Mouse (Mus musculus): ENCODE measurements at regions not wholly inside any gene's neighbourhood (a gene's known extent, or its start where the extent isn't known, plus 50 kb on each side); places are given as distances from the start of the nearest gene placed in this dataset.

GRCm38 (mm10) chr15:7642075-7642474 is 168.6 kb upstream of the Gdnf start:
- TF ChIP-seq POLR2A (IDR thresholded peaks at IDR 0.05; ENCODE audit: insufficient read depth, low read depth, low read length), result no peak
- no peak for TF ChIP-seq CTCF (IDR thresholded peaks at IDR 0.05; ENCODE audit: insufficient read depth, low read depth, low read length)
- WGBS, result 48% methylated on average over 2 of the region's 2 CpGs
- Histone ChIP-seq H3K27ac (ENCODE audit: insufficient read depth, low read depth, low read length) (no peak overlapping the region), H3K4me3 (ENCODE audit: insufficient read depth, low read depth, low read length) (no peak overlapping the region), H3K4me1 (ENCODE audit: control insufficient read depth, insufficient read depth, low read length) (no peaks in the 10 kb centered on the region)

- Histone ChIP-seq H3K27ac (ENCODE audit: insufficient read depth, low read depth, low read length) (no peak overlapping the region), H3K4me1 (ENCODE audit: control insufficient read depth, insufficient read depth, low read length) (peaks cover 2% of the 10 kb centered on the region; the same call in 1 of the 2 replicates), H3K4me3 (ENCODE audit: insufficient read depth, low read depth, low read length) (no peak overlapping the region)
- TF ChIP-seq POLR2A (IDR thresholded peaks at IDR 0.05; ENCODE audit: insufficient read depth, low read depth, low read length) (no peak), CTCF (IDR thresholded peaks at IDR 0.05; ENCODE audit: insufficient read depth, low read depth, low read length) (no peak)
- WGBS, result 11% methylated on average over 3 of the region's 3 CpGs
Measured at GRCm38 (mm10) chr15:7650705-7651104, 159.9 kb upstream of the Gdnf start.

- H3K4me1 ChIP-seq (ENCODE audit: control insufficient read depth, insufficient read depth, low read length), result no peaks in the 10 kb centered on the region
- TF ChIP-seq CTCF (IDR thresholded peaks at IDR 0.05; ENCODE audit: insufficient read depth, low read depth, low read length) (no peak), POLR2A (IDR thresholded peaks at IDR 0.05; ENCODE audit: insufficient read depth, low read depth, low read length) (no peak)
- H3K27ac ChIP-seq (ENCODE audit: insufficient read depth, low read depth, low read length), result no peak overlapping the region
- no peak overlapping the region for H3K4me3 ChIP-seq (ENCODE audit: insufficient read depth, low read depth, low read length)
- WGBS, result 53% methylated on average over 2 of the region's 2 CpGs
Measured at GRCm38 (mm10) chr15:7663888-7664287, 146.8 kb upstream of the Gdnf start.

- Histone ChIP-seq H3K4me3 (ENCODE audit: insufficient read depth, low read depth, low read length) (no peak overlapping the region), H3K27ac (ENCODE audit: insufficient read depth, low read depth, low read length) (no peak overlapping the region), H3K4me1 (ENCODE audit: control insufficient read depth, insufficient read depth, low read length) (no peaks in the 10 kb centered on the region)
- 71% methylated on average over 8 of the region's 8 CpGs for WGBS
- TF ChIP-seq POLR2A (IDR thresholded peaks at IDR 0.05; ENCODE audit: insufficient read depth, low read depth, low read length), result no peak
- TF ChIP-seq CTCF (IDR thresholded peaks at IDR 0.05; ENCODE audit: insufficient read depth, low read depth, low read length), result no peak
Measured at GRCm38 (mm10) chr15:7669631-7670030, 141.0 kb upstream of the Gdnf start.

- Histone ChIP-seq H3K27ac (ENCODE audit: insufficient read depth, low read depth, low read length) (no peak overlapping the region), H3K4me1 (ENCODE audit: control insufficient read depth, insufficient read depth, low read length) (no peaks in the 10 kb centered on the region), H3K4me3 (ENCODE audit: insufficient read depth, low read depth, low read length) (no peak overlapping the region)
- 79% methylated on average over 1 of the region's 1 CpGs for WGBS
- no peak for TF ChIP-seq POLR2A (IDR thresholded peaks at IDR 0.05; ENCODE audit: insufficient read depth, low read depth, low read length)
- no peak for TF ChIP-seq CTCF (IDR thresholded peaks at IDR 0.05; ENCODE audit: insufficient read depth, low read depth, low read length)
Measured at GRCm38 (mm10) chr15:7676970-7677369, 133.7 kb upstream of the Gdnf start.

- 61% methylated on average over 8 of the region's 8 CpGs for WGBS
- H3K4me1 ChIP-seq (ENCODE audit: control insufficient read depth, insufficient read depth, low read length), result no peaks in the 10 kb centered on the region
- no peak for TF ChIP-seq CTCF (IDR thresholded peaks at IDR 0.05; ENCODE audit: insufficient read depth, low read depth, low read length)
- TF ChIP-seq POLR2A (IDR thresholded peaks at IDR 0.05; ENCODE audit: insufficient read depth, low read depth, low read length), result no peak
- no peak overlapping the region for H3K4me3 ChIP-seq (ENCODE audit: insufficient read depth, low read depth, low read length)
- H3K27ac ChIP-seq (ENCODE audit: insufficient read depth, low read depth, low read length), result no peak overlapping the region
Measured at GRCm38 (mm10) chr15:7678711-7679110, 131.9 kb upstream of the Gdnf start.

- Histone ChIP-seq H3K27ac (ENCODE audit: insufficient read depth, low read depth, low read length) (no peak overlapping the region), H3K4me1 (ENCODE audit: control insufficient read depth, insufficient read depth, low read length) (no peaks in the 10 kb centered on the region), H3K4me3 (ENCODE audit: insufficient read depth, low read depth, low read length) (no peak overlapping the region)
- TF ChIP-seq CTCF (IDR thresholded peaks at IDR 0.05; ENCODE audit: insufficient read depth, low read depth, low read length) (no peak), POLR2A (IDR thresholded peaks at IDR 0.05; ENCODE audit: insufficient read depth, low read depth, low read length) (no peak)
- 81% methylated on average over 4 of the region's 4 CpGs for WGBS
Measured at GRCm38 (mm10) chr15:7681011-7681410, 129.6 kb upstream of the Gdnf start.

- 87% methylated on average over 8 of the region's 8 CpGs for WGBS
- TF ChIP-seq POLR2A (IDR thresholded peaks at IDR 0.05; ENCODE audit: insufficient read depth, low read depth, low read length) (no peak), CTCF (IDR thresholded peaks at IDR 0.05; ENCODE audit: insufficient read depth, low read depth, low read length) (no peak)
- Histone ChIP-seq H3K27ac (ENCODE audit: insufficient read depth, low read depth, low read length) (no peak overlapping the region), H3K4me1 (ENCODE audit: control insufficient read depth, insufficient read depth, low read length) (no peaks in the 10 kb centered on the region), H3K4me3 (ENCODE audit: insufficient read depth, low read depth, low read length) (no peak overlapping the region)
Measured at GRCm38 (mm10) chr15:7683235-7683974, 127.2 kb upstream of the Gdnf start.

GRCm38 (mm10) chr15:7691251-7691650 is 119.4 kb upstream of the Gdnf start:
- H3K4me1 ChIP-seq (ENCODE audit: control insufficient read depth, insufficient read depth, low read length), result no peaks in the 10 kb centered on the region
- WGBS, result 77% methylated on average over 1 of the region's 1 CpGs
- H3K27ac ChIP-seq (ENCODE audit: insufficient read depth, low read depth, low read length), result no peak overlapping the region
- H3K4me3 ChIP-seq (ENCODE audit: insufficient read depth, low read depth, low read length), result no peak overlapping the region
- TF ChIP-seq POLR2A (IDR thresholded peaks at IDR 0.05; ENCODE audit: insufficient read depth, low read depth, low read length) (no peak), CTCF (IDR thresholded peaks at IDR 0.05; ENCODE audit: insufficient read depth, low read depth, low read length) (no peak)

All from olfactory bulb, adult 2 months (tissue).